Mouse (Mus musculus) heart, adult 2 months (tissue): ENCODE measurements around the gene Angptl2.

Experiments used
- CTCF ChIP-seq: fragments of 200-600 bp; IDR thresholded peaks from 2 replicates; pipeline ENCODE4 v1.8.1; 2022; ENCODE audit warnings: antibody characterized with exemption, mild to moderate bottlenecking, moderate library complexity
- POLR2A ChIP-seq: fragments of 200-500 bp; IDR thresholded peaks from 2 replicates; pipeline ENCODE4 v1.6.1; 2011; ENCODE audit warnings: mild to moderate bottlenecking, low read depth, low read length, control low read depth; ENCODE audit not compliant: insufficient read depth

- no peak for TF ChIP-seq CTCF
- no peak for TF ChIP-seq POLR2A
Observed at GRCm38 (mm10) chr2:33253572-33254190, 37.8 kb downstream of the Angptl2 start.
